Mouse (Mus musculus): ENCODE results near the gene Lypd4.
"Not testable (repeated sequence)": the region's sequence is repeated elsewhere in the genome, so short reads cannot be mapped to it uniquely, and the experiment has no call there.

DNA sequence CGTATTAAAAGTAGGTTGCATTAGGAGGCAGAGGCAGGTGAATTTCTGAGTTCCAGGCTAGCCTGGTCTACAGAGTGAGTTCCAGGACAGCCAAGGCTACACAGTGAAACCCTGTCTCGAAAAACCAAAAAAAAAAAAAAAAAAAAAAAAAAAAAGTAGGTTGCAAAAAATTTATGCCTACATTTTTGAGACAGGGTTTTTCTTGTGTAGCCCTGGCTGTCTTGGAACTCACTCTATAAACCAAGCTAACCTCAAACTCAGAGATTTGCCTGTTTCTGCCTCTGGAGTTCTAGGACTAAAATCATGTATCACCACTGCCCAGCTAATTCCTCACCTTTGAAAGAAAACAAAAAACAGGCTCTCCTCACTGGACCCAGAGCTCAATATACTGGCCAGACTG is 26.0 kb upstream of the Lypd4 start:
- TF ChIP-seq POLR2AphosphoS2 (IDR thresholded peaks at IDR 0.05; ENCODE audit: insufficient read length, low read depth); MAX (IDR thresholded peaks at IDR 0.05; ENCODE audit: low read depth); POLR2A (IDR thresholded peaks at IDR 0.05; ENCODE audit: insufficient read length, low read depth); MYOD1 (IDR thresholded peaks at IDR 0.05; ENCODE audit: control insufficient read depth in 1 of 3, insufficient read length in 2 of 3, low read depth in 2 of 3): not testable (repeated sequence)

All from myocyte (in vitro differentiated cells).